Mouse (Mus musculus) cerebellum, adult 2 months (tissue): ENCODE results near the gene Slc22a21. TPM values are rescaled to one million over a fixed set of nuclear protein-coding genes. Genes with fewer than 3 reads are reported as not detected.
A peak's percentile ranks its signal among the peaks of the same experiment; 100 is the strongest.
"Not testable (repeated sequence)": the region's sequence is repeated elsewhere in the genome, so short reads cannot be mapped to it uniquely, and the experiment has no call there.

Experiments
- DNase-seq, 2 experiments: peaks; one replicate each; pipeline ENCODE4 v3.0.0; 2021
- H3K27ac ChIP-seq: fragments of 200-500 bp; 2 replicates; pipeline ENCODE4 v1.5.1; 2012; ENCODE audit warnings: low read length, control low read depth, inconsistent platforms; ENCODE audit not compliant: insufficient read depth
- H3K27me3 ChIP-seq: fragments of 200-500 bp; 2 replicates; pipeline ENCODE4 v1.6.1; 2012; ENCODE audit warnings: inconsistent platforms, mild to moderate bottlenecking, low read length, moderate library complexity; ENCODE audit not compliant: control insufficient read depth, insufficient read depth
- H3K4me1 ChIP-seq: fragments of 200-500 bp; 2 replicates; pipeline ENCODE4 v1.6.1; 2011; ENCODE audit warnings: low read length; ENCODE audit not compliant: control insufficient read depth, insufficient read depth
- H3K4me3 ChIP-seq: fragments of 200-500 bp; replicated peaks from 2 replicates; pipeline ENCODE3; 2011; ENCODE audit warnings: mild to moderate bottlenecking, low read depth, low read length, control low read depth; ENCODE audit not compliant: insufficient read depth
- CTCF ChIP-seq: fragments of 200-500 bp; IDR thresholded peaks from 2 replicates; pipeline ENCODE4 v1.5.1; 2011; ENCODE audit warnings: low read depth, mild to moderate bottlenecking, control low read depth, low read length, moderate library complexity, borderline replicate concordance; ENCODE audit not compliant: insufficient read depth
- POLR2A ChIP-seq: fragments of 200-500 bp; IDR thresholded peaks from 2 replicates; pipeline ENCODE4 v1.6.1; 2011; ENCODE audit warnings: low read length, control low read depth, borderline replicate concordance; ENCODE audit not compliant: insufficient read depth
- WGBS: fragments of 180-500 bp; shearing (Covaris S2); methylation state at CpG from one replicate; pipeline ENCODE4 v1.1.7; 2018; 5-methylcytosine and 5-hydroxymethylcytosine counted together
- polyA plus RNA-seq: library from polyadenylated mRNA; depleted of rRNA; stranded (reverse); fragments of >200 nt; gene quantifications from 2 replicates; pipeline ENCODE4 v1.2.3, GENCODE M21; 2012

Gene Slc22a21
- polyA plus RNA-seq, 1 experiment = 2.7 TPM

DNA sequence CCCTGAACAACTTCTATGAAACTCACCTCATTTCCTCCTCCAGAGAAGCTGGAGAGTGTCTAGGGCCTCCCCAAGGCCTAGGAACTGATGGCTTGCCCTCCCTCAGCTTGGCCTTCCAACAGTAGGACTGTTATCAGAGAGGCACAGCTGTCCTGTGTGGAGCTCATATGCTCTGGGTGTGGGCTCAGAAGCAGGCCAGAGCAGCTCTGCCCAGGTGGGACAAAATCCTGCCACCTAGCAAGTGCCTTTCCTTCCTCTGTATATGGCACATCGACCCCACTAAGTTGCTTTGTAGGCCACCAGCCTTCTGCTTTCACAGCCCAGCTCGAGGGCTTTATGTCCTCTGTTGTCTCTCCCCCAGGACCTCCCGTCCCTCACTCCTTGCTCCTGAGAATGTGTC is 24.6 kb upstream of the Slc22a21 start:
- H3K4me1 ChIP-seq = peaks cover 65% of the 10 kb centered on the region
- H3K27ac ChIP-seq = no peak overlapping the region
- H3K27me3 ChIP-seq = no peaks in the 10 kb centered on the region
- no peak overlapping the region for H3K4me3 ChIP-seq
- WGBS = 76% methylated on average over 3 of the region's 3 CpGs
- DNase-seq = no peak
- TF ChIP-seq POLR2A (no peak), CTCF (no peak)

DNA sequence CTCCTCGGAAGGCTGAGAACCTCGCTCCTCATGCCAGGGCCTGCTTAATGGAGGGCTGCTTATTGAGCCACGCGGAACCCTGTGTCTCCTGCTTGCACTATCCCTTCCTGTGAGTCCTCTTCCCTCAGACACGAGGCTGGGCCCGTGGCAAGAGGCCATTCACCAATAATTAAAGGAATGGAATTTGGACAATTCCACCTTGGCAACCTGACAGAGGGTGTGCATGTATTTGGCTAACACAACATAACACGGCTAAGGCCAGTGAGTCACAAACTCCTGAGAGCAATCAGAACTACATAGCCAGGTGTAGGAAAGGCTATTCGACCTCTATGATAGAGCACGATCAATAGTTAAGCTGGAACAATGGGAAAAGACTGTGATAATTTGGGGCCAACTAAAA is 24.1 kb upstream of the Slc22a21 start:
- peak; percentile 47 to 73 for DNase-seq
- Histone ChIP-seq H3K4me1 (peaks cover 61% of the 10 kb centered on the region), H3K4me3 (no peak overlapping the region), H3K27me3 (no peaks in the 10 kb centered on the region), H3K27ac (no peak overlapping the region)
- no peak for TF ChIP-seq CTCF
- TF ChIP-seq POLR2A = no peak
- WGBS = 31% methylated on average over 9 of the region's 9 CpGs

DNA sequence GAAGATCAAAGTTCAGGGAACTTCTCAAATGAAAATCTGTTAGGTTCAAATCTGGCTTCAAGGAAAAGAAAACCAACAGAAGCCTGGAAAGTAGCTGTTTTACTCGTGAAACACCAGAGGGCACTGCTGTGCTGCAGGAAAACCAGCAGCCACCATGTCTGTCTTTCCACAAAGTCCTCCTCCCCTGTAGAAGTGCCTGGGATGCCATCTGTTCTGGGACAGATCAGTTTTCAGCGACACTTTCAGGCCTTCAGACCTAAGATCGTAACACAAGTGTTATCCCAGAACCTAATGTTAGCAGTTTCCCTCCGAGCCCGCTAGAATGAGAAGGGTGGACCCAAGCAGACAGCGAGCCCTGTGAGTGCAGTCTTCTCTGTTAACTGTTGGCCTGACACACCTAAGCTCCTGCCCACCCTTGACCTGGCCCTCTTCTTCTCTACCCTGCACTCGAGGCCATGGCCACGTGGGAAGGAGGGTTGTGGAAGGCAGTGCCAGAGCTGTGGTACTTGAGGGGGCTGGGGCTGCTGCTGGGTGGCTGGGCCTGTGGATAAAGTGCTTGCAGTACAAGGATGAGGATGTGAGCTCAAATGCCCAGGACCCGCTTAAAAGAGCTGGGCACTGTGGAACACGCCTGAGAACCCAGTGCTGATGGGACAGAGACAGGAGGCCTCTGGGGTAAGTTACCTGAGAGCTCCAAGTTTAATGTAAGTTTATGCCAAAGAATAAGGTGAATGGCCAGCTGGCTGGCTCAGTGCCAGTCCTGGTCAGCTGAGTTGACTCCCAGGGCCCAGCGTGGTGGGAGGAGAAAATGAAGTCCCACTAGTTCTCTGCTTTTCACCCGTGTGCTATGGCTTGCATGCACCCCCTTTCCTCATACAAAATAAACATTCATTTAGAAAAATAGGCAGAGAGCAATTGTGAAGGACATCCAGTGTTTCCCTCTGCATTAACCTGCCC is 22.9 kb upstream of the Slc22a21 start:
- Histone ChIP-seq H3K27ac (peak overlapping the region; percentile 37; the same call in 1 of the 2 replicates), H3K4me1 (peaks cover 51% of the 10 kb centered on the region)
- not testable (repeated sequence) for H3K27me3 ChIP-seq, H3K4me3 ChIP-seq
- peak; percentile 88 for TF ChIP-seq CTCF
- 23% methylated on average over 12 of the region's 12 CpGs for WGBS
- peak; percentile 73 to 85 for DNase-seq

- DNase-seq = peak; percentile 79 to 82
- 6% methylated on average over 5 of the region's 5 CpGs for WGBS
- peak overlapping the region; percentile 11 for H3K4me3 ChIP-seq
- TF ChIP-seq POLR2A = no peak
- TF ChIP-seq CTCF = peak; percentile 95
- peaks cover 47% of the 10 kb centered on the region for H3K4me1 ChIP-seq
- no peaks in the 10 kb centered on the region for H3K27me3 ChIP-seq
- H3K27ac ChIP-seq = peak overlapping the region; percentile 47
These were observed 22.1 kb upstream of the Slc22a21 start for GRCm38 (mm10) chr11:54002147-54002760.

DNA sequence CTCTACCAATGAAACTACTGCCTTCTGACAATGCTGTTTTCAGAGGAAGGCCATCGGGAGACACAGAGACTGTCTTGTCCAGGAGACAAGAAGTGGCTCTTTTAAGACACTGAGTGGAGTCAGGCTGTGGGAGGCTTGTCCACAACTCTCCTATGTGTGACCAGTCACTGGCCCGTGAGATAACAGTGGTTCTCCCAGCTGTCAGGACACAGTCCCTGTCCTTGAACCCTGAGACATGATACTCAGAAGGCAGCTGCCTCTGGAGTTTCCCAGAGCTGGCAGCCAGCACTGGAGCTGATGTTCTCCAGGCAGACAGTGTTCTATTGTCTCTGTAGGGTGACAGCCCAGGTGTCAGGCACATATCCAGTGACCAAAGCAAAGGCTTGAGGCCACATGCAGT is 17.5 kb upstream of the Slc22a21 start:
- no peak overlapping the region for H3K4me3 ChIP-seq
- H3K4me1 ChIP-seq = peaks cover 11% of the 10 kb centered on the region
- 68% methylated on average over 2 of the region's 2 CpGs for WGBS
- DNase-seq = no peak
- no peaks in the 10 kb centered on the region for H3K27me3 ChIP-seq
- no peak overlapping the region for H3K27ac ChIP-seq
- TF ChIP-seq POLR2A (no peak), CTCF (no peak)

DNA sequence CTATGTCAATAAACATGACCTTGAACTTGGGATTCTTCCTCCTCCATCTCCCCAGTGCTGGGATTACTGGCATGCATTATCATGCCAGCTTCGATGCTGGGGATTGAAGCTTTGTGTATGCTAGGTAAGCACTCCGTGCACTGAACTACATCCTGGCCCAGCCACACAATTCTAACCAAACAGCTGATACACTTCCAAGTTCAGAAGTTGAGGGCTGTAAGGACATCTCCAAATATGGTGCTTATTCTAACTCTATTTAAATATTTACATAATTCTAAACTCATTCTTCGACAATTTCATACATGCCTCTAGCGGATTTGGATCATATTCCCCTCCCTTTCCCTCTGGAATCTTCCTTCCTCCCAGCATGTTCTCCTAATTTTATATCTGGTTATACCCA is 12.1 kb upstream of the Slc22a21 start:
- Histone ChIP-seq H3K27me3 (no peaks in the 10 kb centered on the region), H3K4me1 (no peaks in the 10 kb centered on the region), H3K4me3 (no peak overlapping the region), H3K27ac (no peak overlapping the region)
- WGBS = 83% methylated on average over 4 of the region's 4 CpGs
- DNase-seq = no peak
- TF ChIP-seq CTCF (no peak), POLR2A (no peak)

DNA sequence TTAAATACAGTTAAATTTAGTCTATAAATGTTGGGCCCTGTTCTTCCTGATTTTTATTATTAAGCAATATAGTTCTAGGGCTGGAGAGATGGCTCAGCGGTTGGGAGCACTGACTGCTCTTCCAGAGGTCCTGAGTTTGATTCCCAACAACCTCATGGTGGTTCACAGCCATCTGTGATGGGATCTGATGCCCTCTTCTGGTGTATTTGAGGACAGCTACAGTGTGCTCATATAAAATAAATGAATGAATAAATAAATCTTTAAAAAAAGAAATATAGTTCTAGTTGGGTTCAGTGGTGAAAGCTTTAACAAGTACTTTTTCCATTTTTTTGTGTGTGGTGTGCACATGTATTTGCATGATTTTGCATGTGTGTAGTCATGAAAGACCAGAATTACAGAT is 9.1 kb upstream of the Slc22a21 start:
- no peaks in the 10 kb centered on the region for H3K27me3 ChIP-seq
- no peak overlapping the region for H3K27ac ChIP-seq
- H3K4me1 ChIP-seq = no peaks in the 10 kb centered on the region
- no peak for DNase-seq
- 53% methylated on average over 1 of the region's 1 CpGs for WGBS
- TF ChIP-seq CTCF = no peak
- TF ChIP-seq POLR2A = no peak
- no peak overlapping the region for H3K4me3 ChIP-seq

GRCm38 (mm10) chr11:53988081-53988480 is 7.9 kb upstream of the Slc22a21 start:
- WGBS = 52% methylated on average over 4 of the region's 4 CpGs
- TF ChIP-seq CTCF = no peak
- TF ChIP-seq POLR2A = no peak
- no peaks in the 10 kb centered on the region for H3K4me1 ChIP-seq
- no peak for DNase-seq
- no peak overlapping the region for H3K27ac ChIP-seq
- no peak overlapping the region for H3K4me3 ChIP-seq
- H3K27me3 ChIP-seq = no peaks in the 10 kb centered on the region
